Mouse (Mus musculus) kidney, postnatal 14 days (tissue): ENCODE data around the gene Vmn1r35.
A peak's percentile ranks its signal among the peaks of the same experiment; 100 is the strongest.
"Not testable (repeated sequence)": the region's sequence is repeated elsewhere in the genome, so short reads cannot be mapped to it uniquely, and the experiment has no call there.

Experiments used
- DNase-seq: peaks from one replicate; pipeline ENCODE4 v3.0.0; 2022; ENCODE audit warnings: mixed read lengths

Gene Vmn1r35

GRCm38 (mm10) chr6:66685806-66686205 lies at the start of gene Vmn1r35:
Gene Vmn1r35, minus strand, starts transcription at chr6:66685906.
- no peak for DNase-seq

GRCm38 (mm10) chr6:66729082-66729481 lies 43.4 kb upstream of the Vmn1r35 start, which contains the start of gene Vmn1r37:
Gene Vmn1r37, plus strand, starts transcription at chr6:66729382.
- DNase-seq, result not testable (repeated sequence)

DNA sequence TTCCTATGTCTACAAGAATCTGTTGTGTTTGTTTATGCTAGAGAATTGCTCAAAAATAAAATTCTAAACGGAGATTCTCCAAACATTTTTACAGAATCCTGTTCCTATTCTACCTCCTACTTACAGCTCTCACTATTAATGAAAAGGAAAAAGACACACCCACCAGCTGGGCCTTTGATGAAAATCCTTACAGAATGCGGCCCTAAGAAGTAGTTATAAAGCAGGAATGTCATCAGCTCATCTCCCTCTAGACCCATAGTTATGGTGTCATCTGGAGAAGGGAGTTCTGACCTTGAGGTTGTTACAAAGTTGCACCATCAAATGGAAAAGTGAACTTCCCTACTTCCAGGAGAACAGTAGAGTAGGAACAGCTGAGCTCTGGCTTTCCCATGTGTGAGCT lies 33.4 kb upstream of the Vmn1r35 start, which contains the start of gene Vmn1r36:
Vmn1r36 (minus strand) TSS at position 101 of the 400 bp plus-strand sequence.
- DNase-seq, result not testable (repeated sequence)

DNA sequence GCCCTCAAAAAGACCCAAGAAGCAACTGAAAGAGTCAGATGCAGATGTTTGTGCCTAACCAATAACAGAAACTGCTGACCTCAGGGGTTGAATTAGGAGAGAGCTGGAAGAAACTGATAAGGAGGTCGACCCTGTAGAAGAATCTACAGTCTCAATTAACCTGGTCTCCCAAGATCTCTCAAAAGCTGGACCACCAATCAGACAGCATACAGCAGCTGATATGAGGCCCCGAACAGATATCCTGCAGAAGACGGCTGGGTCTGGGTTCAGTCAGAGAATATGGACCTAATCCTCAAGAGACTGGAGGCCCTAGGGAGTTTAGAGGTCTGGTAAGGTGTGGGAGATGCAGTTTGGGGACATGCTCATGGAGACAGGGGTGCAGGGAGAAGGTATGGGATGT lies 28.1 kb upstream of the Vmn1r35 start:
- DNase-seq, result no peak

DNA sequence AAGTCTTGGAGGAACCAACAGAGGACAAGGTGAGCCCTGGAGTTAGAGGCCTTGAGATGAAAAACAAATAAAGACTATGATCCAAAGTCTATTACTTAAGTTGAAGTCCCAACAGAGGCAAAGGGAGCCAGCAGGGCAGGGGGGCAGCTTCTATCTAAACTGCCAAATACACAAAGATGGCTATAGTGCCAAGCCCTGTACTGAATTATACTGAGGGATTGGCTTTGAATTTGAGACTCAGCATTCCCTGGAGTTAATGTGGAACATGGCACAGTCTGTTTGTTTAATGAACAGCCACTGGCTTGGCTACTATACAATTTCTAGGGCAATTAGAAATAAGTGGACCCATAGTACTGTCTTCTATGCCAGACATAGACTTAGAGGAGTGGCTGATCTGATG lies 23.2 kb upstream of the Vmn1r35 start:
- peak; percentile 19 for DNase-seq

DNA sequence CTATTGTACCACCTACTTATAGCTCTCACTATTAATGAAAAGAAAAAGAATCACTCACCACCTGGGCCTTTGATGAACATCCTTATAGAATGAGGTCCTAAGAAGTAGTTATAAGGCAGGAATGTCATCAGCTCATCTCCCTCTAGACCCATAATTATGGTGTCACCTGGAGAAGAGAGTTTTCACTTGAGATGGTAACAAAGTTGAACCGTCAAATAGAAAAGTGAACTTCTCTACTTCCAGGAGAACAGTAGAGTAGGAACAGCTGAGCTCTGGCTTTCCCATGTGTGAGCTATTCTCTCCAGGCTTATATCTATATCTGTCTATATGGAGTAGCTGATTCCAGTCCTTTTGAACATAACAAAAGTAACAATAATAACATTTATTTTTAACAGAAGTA lies 41.9 kb downstream of the Vmn1r35 start, which contains the start of gene Vmn1r34:
Vmn1r34 (minus strand) TSS at position 101 of the 400 bp plus-strand sequence.
- DNase-seq, result no peak
